Mouse (Mus musculus): ENCODE measurements at regions not wholly inside any gene's neighbourhood (a gene's known extent, or its start where the extent isn't known, plus 50 kb on each side); places are given as distances from the start of the nearest gene placed in this dataset.

- ATAC-seq (ENCODE audit: low TSS enrichment) = no peak
These were observed 67.6 kb upstream of the 1700021F07Rik start for GRCm38 (mm10) chr2:173454741-173455140.

DNA sequence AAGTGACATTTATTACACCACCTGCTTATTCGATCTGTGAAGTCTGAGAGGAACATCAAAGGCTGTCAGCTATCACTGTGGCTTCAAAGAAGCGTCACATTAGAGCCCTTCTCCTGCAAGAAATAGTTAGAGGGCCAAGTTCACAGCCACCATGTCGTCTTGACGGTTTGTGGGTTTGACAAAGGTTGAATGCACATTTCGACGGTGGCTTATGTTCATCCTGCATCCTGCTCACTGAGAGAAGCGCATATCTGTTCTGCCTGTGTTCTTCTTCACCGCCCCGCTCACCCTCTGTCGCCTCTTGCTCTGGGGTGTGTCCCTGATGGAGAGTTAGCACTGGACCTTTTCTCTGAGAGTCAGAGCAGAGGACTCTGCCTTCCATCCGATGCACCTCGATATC is 67.2 kb upstream of the 1700021F07Rik start:
- ATAC-seq (ENCODE audit: low TSS enrichment) = no peak

GRCm38 (mm10) chr2:173456083-173456482 is 66.3 kb upstream of the 1700021F07Rik start:
- no peak for ATAC-seq (ENCODE audit: low TSS enrichment)

DNA sequence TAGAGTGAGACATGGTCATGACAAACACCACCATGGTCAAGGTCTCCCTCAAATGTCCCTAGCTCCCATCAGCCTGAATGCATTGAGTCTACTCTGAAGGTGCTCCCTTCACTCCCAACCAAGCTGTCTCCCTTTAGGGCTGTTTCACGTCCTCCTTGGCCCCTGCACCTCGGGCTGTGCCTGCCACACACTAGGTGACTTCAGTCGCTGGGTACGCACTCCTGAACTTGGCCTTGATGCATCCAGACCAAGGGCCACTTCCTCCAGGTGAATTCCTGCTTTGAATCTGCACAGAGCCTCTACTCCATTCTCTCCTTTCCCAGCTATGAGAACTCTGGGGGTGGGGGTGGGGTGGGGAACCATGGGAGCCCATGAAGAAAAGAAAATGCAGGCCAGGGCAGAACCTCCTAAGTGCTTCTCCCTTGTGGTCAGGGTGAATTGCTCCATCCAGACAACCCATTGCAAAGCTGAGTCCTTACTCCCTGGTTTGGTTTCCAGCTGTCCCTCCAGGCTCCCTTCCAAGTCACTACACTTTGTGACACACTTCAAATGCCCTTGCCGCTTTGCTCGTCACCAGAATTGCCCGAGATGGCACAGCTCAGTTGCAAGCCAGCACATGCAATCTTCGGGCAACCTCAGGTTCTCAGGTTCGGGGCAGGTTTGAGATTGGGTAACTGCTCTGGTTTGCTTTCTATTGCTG is 65.3 kb upstream of the 1700021F07Rik start:
- no peak for ATAC-seq (ENCODE audit: low TSS enrichment)

DNA sequence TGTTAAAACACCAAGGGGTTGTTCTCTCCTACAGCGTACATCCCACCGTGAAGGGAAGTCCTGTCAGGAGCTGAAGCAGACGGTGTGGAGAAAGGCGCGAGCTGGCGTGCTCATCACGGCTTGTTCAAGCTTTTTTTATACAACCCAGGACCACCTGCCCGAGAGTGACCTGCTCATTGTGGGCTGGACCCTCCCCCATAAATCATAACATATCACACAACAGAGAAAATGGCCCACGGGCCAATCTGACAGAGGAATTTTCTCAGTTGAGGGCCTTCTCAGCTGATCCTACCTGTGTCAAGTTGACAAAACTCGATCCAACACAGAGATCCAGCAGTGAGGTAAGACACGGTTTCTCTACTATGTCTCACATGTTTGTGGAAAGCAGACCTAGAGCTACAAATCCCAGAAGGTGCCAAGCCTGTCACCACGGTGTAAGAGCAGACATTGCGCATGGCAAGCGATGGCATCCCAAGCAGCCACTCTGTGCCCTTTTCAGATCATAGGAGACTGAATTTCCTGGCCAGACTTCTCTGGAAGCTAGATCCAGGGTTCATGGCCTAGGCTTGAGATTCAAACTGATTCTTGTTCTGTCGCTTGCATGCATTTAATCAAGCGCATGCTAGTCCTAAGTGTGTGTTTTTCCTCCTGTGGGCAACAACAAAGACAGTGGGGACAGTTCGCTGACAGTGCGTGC is 64.6 kb upstream of the 1700021F07Rik start:
- ATAC-seq (ENCODE audit: low TSS enrichment) = no peak

- no peak for ATAC-seq (ENCODE audit: low TSS enrichment)
These were observed 63.5 kb upstream of the 1700021F07Rik start for GRCm38 (mm10) chr2:173458861-173459260.

DNA sequence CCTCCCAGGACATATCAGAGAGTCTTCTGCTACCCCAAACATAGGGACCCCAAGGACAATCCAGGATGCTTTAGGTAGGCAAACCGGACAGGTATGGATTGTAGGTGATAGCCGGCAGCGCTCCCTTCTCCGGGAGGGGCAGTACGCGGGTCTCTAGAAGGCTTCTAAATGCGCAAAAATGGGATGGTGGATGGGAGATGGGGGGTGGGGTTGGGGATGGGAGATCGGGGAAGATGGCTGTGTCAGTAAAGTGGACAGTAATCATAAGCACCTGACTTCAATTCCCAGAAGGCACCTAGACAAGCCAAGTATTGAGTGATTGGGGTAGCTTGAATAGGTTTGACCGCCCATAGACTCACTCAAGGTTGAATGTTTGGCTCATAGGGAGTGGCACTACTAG is 59.1 kb upstream of the 1700021F07Rik start:
- ATAC-seq (ENCODE audit: low TSS enrichment) = no peak

- ATAC-seq (ENCODE audit: low TSS enrichment) = no peak
These were observed 57.8 kb upstream of the 1700021F07Rik start for GRCm38 (mm10) chr2:173464562-173464961.

GRCm38 (mm10) chr2:173465006-173465620 is 57.3 kb upstream of the 1700021F07Rik start:
- no peak for ATAC-seq (ENCODE audit: low TSS enrichment)

GRCm38 (mm10) chr2:173468136-173468535 is 54.2 kb upstream of the 1700021F07Rik start:
- no peak for ATAC-seq (ENCODE audit: low TSS enrichment)

DNA sequence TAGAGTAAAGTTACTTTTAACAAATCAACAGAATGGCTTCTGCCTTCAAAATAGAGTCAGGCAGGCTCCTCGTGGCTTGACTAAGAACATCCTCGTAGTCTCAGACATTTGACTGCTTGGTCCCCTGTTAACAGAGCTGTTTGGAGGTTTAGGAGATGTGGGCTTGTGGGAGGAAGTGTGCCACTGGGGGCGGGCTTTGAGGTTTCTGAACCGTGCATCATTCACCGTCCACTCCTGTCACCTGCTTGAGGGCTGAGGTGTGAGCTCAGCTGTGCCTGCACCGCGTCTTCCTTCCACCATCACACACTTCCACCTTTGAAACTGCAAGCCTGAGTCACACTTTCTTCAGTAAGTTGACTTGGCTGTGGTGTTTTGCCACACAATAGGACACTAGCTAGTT is 52.6 kb upstream of the 1700021F07Rik start:
- no peak for ATAC-seq (ENCODE audit: low TSS enrichment)
